Mouse (Mus musculus): ENCODE measurements around the gene Mt4. TPM values are rescaled to one million over a fixed set of nuclear protein-coding genes. Genes with fewer than 3 reads are reported as not detected.

Gene Mt4
- polyA plus RNA-seq (2015; fragmentation: Nextera tagmentation; extraction: Ambion mirVana): not detected in 2 replicates

GRCm38 (mm10) chr8:94136933-94137332 is at the start of gene Mt4:
Gene Mt4, plus strand, starts transcription at chr8:94137197.

GRCm38 (mm10) chr8:94098081-94098974 is 38.7 kb upstream of the Mt4 start, which contains the start of gene Bbs2:
Gene Bbs2, minus strand, starts transcription at chr8:94098928.

GRCm38 (mm10) chr8:94152513-94153300 is 15.7 kb downstream of the Mt4 start, which contains the start of gene Mt3:
Gene Mt3, plus strand, starts transcription at chr8:94152607.

GRCm38 (mm10) chr8:94172075-94172808 is 35.2 kb downstream of the Mt4 start, which contains the start of gene Mt2:
Gene Mt2, plus strand, starts transcription at chr8:94172664.

GRCm38 (mm10) chr8:94178857-94179712 is 42.1 kb downstream of the Mt4 start, which contains the start of gene Mt1:
Gene Mt1, plus strand, starts transcription at chr8:94179082.

Other genes with a start within 250 kb of the Mt4 start
- gene Amfr, start 124.4 kb upstream of the Mt4 start, polyA plus RNA-seq (2015; fragmentation: Nextera tagmentation; extraction: Ambion mirVana): 91.0 and 94.7 TPM in 2 replicates
- gene Nudt21, start 100.2 kb upstream of the Mt4 start, polyA plus RNA-seq (2015; fragmentation: Nextera tagmentation; extraction: Ambion mirVana): 73.3 and 85.1 TPM in 2 replicates
- gene Ogfod1, start 100.0 kb upstream of the Mt4 start, polyA plus RNA-seq (2015; fragmentation: Nextera tagmentation; extraction: Ambion mirVana): 10.9 and 11.9 TPM in 2 replicates
- gene Bbs2, start 38.3 kb upstream of the Mt4 start, polyA plus RNA-seq (2015; fragmentation: Nextera tagmentation; extraction: Ambion mirVana): 13.0 and 16.5 TPM in 2 replicates
- gene Mt3, start 15.4 kb downstream of the Mt4 start, polyA plus RNA-seq (2015; fragmentation: Nextera tagmentation; extraction: Ambion mirVana): 623 and 627 TPM in 2 replicates
- 227 and 238 TPM in 2 replicates for gene Mt2, start 35.5 kb downstream of the Mt4 start, polyA plus RNA-seq (2015; fragmentation: Nextera tagmentation; extraction: Ambion mirVana)
- 869 and 1,015 TPM in 2 replicates for gene Mt1, start 41.9 kb downstream of the Mt4 start, polyA plus RNA-seq (2015; fragmentation: Nextera tagmentation; extraction: Ambion mirVana)
- 34.2 and 36.5 TPM in 2 replicates for gene Nup93, start 77.4 kb downstream of the Mt4 start, polyA plus RNA-seq (2015; fragmentation: Nextera tagmentation; extraction: Ambion mirVana)
- gene Slc12a3, start 192.0 kb downstream of the Mt4 start, polyA plus RNA-seq (2015; fragmentation: Nextera tagmentation; extraction: Ambion mirVana): 0.12 and 0.17 TPM in 2 replicates
- gene Herpud1, start 249.2 kb downstream of the Mt4 start, polyA plus RNA-seq (2015; fragmentation: Nextera tagmentation; extraction: Ambion mirVana): 66.4 and 66.9 TPM in 2 replicates

Measured in neural tube, postnatal 0 days (tissue).